Mouse (Mus musculus): Measurements from ENCODE around the gene Katnbl1.
A peak's percentile ranks its signal among the peaks of the same experiment; 100 is the strongest.

GRCm38 (mm10) chr2:112367726-112368673 lies 11.0 kb upstream of the Katnbl1 start, which contains the start of gene Emc4:
- TF ChIP-seq POLR2AphosphoS2 (IDR thresholded peaks at IDR 0.05; ENCODE audit: insufficient read length, low read depth) (peak; percentile 54), POLR2A (IDR thresholded peaks at IDR 0.05; ENCODE audit: insufficient read length, low read depth) (peak; percentile 61), USF1 (IDR thresholded peaks at IDR 0.05; ENCODE audit: low read depth) (no peak), CEBPB (IDR thresholded peaks at IDR 0.05; ENCODE audit: insufficient read depth, poor library complexity, severe bottlenecking) (no peak), TCF12 (IDR thresholded peaks at IDR 0.05; ENCODE audit: insufficient read depth, poor library complexity, severe bottlenecking) (no peak)
